Comparison of ENCODE assay signal across 29 mouse cellular contexts in genomic region chr2:163051691-163052090, GRCm38 (mm10). TPM values are rescaled to one million over a fixed set of nuclear protein-coding genes. Genes with fewer than 3 reads are reported as not detected.
A peak's percentile ranks its signal among the peaks of the same experiment; 100 is the strongest.
DNase-seq lines count a peak whose midpoint lies in the region; ATAC-seq lines count a peak whose summit lies in the region.
"Had no signal": no experiment of that assay in that cellular context is flagged by ENCODE, and none has a peak within 500 bp of the region (broad histone marks: within the 10 kb centered on the region; RNA-seq: fewer than 3 reads in every experiment).

No protein-coding gene starts in this region.

- WGBS in heart, embryonic 10.5 days: 63% methylated on average over 1 of the region's 1 CpGs
- 81% methylated on average over 1 of the region's 1 CpGs for WGBS in midbrain, embryonic 11.5 days
- 79% methylated on average over 1 of the region's 1 CpGs for WGBS in midbrain, embryonic 13.5 days

- peaks cover 15% of the 10 kb centered on the region for H3K36me3 ChIP-seq in heart, embryonic 10.5 days
- H3K36me3 ChIP-seq in midbrain, embryonic 11.5 days (ENCODE audit: control insufficient read depth, insufficient read depth, low read length): peaks cover 3% of the 10 kb centered on the region; the same call in 1 of the 2 replicates
- H3K36me3 ChIP-seq in midbrain, embryonic 13.5 days: peaks cover 13% of the 10 kb centered on the region

- H3K27me3 ChIP-seq in heart, embryonic 10.5 days (ENCODE audit: insufficient read depth, poor library complexity, severe bottlenecking): no peaks in the 10 kb centered on the region
- H3K27me3 ChIP-seq in midbrain, embryonic 11.5 days (ENCODE audit: control insufficient read depth, insufficient read depth, low read length): no peaks in the 10 kb centered on the region
- H3K27me3 ChIP-seq in midbrain, embryonic 13.5 days: 0 out of 2 replicates have a peak, but pooled peaks cover 5% of the 10 kb centered on the region
- H3K27me3 ChIP-seq: CH12.LX; embryonic facial prominence, embryonic 12.5 days; forebrain, embryonic 15.5 days; heart, embryonic 13.5 days; hindbrain, embryonic 12.5 days; Patski had no signal

- no peak overlapping the region for H3K9ac ChIP-seq in midbrain, embryonic 11.5 days (ENCODE audit: low read length)
- no peak overlapping the region for H3K9ac ChIP-seq in midbrain, embryonic 13.5 days (replicated peaks)
- H3K9ac ChIP-seq: embryonic facial prominence, embryonic 12.5 days; forebrain, embryonic 15.5 days; hindbrain, embryonic 12.5 days had no signal

- DNase-seq in heart, embryonic 10.5 days (ENCODE audit: low spot score): no peak
- DNase-seq in heart, postnatal 36 days: no peak
- DNase-seq in midbrain, embryonic 11.5 days (ENCODE audit: low spot score, missing footprints): peak; percentile 66
- DNase-seq in R1 (ENCODE audit: low read depth, low spot score): peak; percentile 97
- DNase-seq in layer of hippocampus, adult 9-11 months: no peak
- DNase-seq in embryo, embryonic 10 days (ENCODE audit: low spot score): no peak
- no peak for DNase-seq in kidney, adult 11 months
- DNase-seq: adrenal gland, postnatal 10 days; cerebellum, adult 11 months; cerebellum, adult 8-10 months; cerebellum, postnatal 14 days; gastrocnemius, postnatal 10 days; heart, postnatal 4 days had no signal

- intact Hi-C loops in heart, postnatal 36 days (cut with DNase I): no loop called here

- no peak overlapping the region for H3K4me2 ChIP-seq in midbrain, embryonic 11.5 days
- no peak overlapping the region for H3K4me2 ChIP-seq in midbrain, embryonic 13.5 days (replicated peaks)
- H3K4me2 ChIP-seq: embryonic facial prominence, embryonic 12.5 days; forebrain, embryonic 15.5 days; heart, embryonic 13.5 days; hindbrain, embryonic 12.5 days had no signal

- no peak overlapping the region for H3K4me3 ChIP-seq in heart, embryonic 10.5 days
- H3K4me3 ChIP-seq in midbrain, embryonic 11.5 days (ENCODE audit: low read depth, low read length): no peak overlapping the region
- H3K4me3 ChIP-seq in midbrain, embryonic 13.5 days (replicated peaks): no peak overlapping the region
- H3K4me3 ChIP-seq: embryonic facial prominence, embryonic 12.5 days; forebrain, embryonic 15.5 days; heart, embryonic 13.5 days; hindbrain, embryonic 12.5 days had no signal

- H3K9me3 ChIP-seq in heart, embryonic 10.5 days: no peaks in the 10 kb centered on the region
- no peaks in the 10 kb centered on the region for H3K9me3 ChIP-seq in midbrain, embryonic 11.5 days (ENCODE audit: control insufficient read depth, low read length)
- no peaks in the 10 kb centered on the region for H3K9me3 ChIP-seq in midbrain, embryonic 13.5 days
- H3K9me3 ChIP-seq: embryonic facial prominence, embryonic 12.5 days; forebrain, embryonic 15.5 days; heart, embryonic 13.5 days; hindbrain, embryonic 12.5 days had no signal

- ATAC-seq in midbrain, embryonic 11.5 days (ENCODE audit: low FRiP score): no peak
- no peak for ATAC-seq in midbrain, embryonic 13.5 days
- ATAC-seq: forebrain, embryonic 15.5 days; hindbrain, embryonic 16.5 days; inflammation-experienced regulatory T-cells, adult 6 months; Patski had no signal

- H3K27ac ChIP-seq in heart, embryonic 10.5 days: 0 out of 2 replicates have a peak overlapping the region, but pooled peaks have one; percentile 68
- H3K27ac ChIP-seq in midbrain, embryonic 11.5 days (ENCODE audit: low read depth, low read length): no peak overlapping the region
- H3K27ac ChIP-seq in midbrain, embryonic 13.5 days: no peak overlapping the region
- H3K27ac ChIP-seq: embryonic facial prominence, embryonic 12.5 days; forebrain, embryonic 15.5 days; heart, embryonic 13.5 days; hindbrain, embryonic 12.5 days had no signal

- H3K4me1 ChIP-seq in heart, embryonic 10.5 days: peaks cover 48% of the 10 kb centered on the region
- H3K4me1 ChIP-seq in midbrain, embryonic 11.5 days (ENCODE audit: control insufficient read depth, insufficient read depth, low read length): peaks cover 15% of the 10 kb centered on the region
- peaks cover 26% of the 10 kb centered on the region for H3K4me1 ChIP-seq in midbrain, embryonic 13.5 days (replicated peaks)

RNA-seq across cellular contexts. Expression of gene Mybl2, which starts 2.8 kb away (rescaled TPM):
- 30.2 and 38.2 TPM in 2 replicates for polyA plus RNA-seq in heart, embryonic 10.5 days (2016; fragmentation: Nextera tagmentation; extraction: Ambion mirVana)
- under 1 TPM; 0.16 to 0.89 TPM for total RNA-seq in heart, postnatal 36 days (2021)
- 25.7 and 29.8 TPM in 2 replicates for polyA plus RNA-seq in midbrain, embryonic 11.5 days (2014; fragmentation: Nextera tagmentation; extraction: Ambion mirVana)
- 10.8 and 12.4 TPM in 2 replicates for polyA plus RNA-seq in midbrain, embryonic 13.5 days (2015; fragmentation: Nextera tagmentation; extraction: Ambion mirVana)

RNA-seq across cellular contexts. Expression of gene Ift52, which starts 34.5 kb away (rescaled TPM):
- 40.6 and 45.6 TPM in 2 replicates for polyA plus RNA-seq in heart, embryonic 10.5 days (2016; fragmentation: Nextera tagmentation; extraction: Ambion mirVana)
- total RNA-seq in heart, postnatal 36 days (2021): 10 to 100 TPM; 21.0 to 22.2 TPM
- 58.6 and 61.3 TPM in 2 replicates for polyA plus RNA-seq in midbrain, embryonic 11.5 days (2014; fragmentation: Nextera tagmentation; extraction: Ambion mirVana)
- polyA plus RNA-seq in midbrain, embryonic 13.5 days (2015; fragmentation: Nextera tagmentation; extraction: Ambion mirVana): 47.0 and 48.5 TPM in 2 replicates

RNA-seq across cellular contexts. Expression of gene Gtsf1l, which starts 36.0 kb away (rescaled TPM):
- not detected in 2 replicates for polyA plus RNA-seq in heart, embryonic 10.5 days (2016; fragmentation: Nextera tagmentation; extraction: Ambion mirVana)
- not detected for total RNA-seq in heart, postnatal 36 days (2021)
- polyA plus RNA-seq in midbrain, embryonic 11.5 days (2014; fragmentation: Nextera tagmentation; extraction: Ambion mirVana): not detected in 2 replicates
- polyA plus RNA-seq in midbrain, embryonic 13.5 days (2015; fragmentation: Nextera tagmentation; extraction: Ambion mirVana): not detected in 2 replicates
- total RNA-seq: adrenal gland, postnatal 10 days; adrenal gland, postnatal 4 days; CH12.LX; common myeloid progenitor, adult 5-6 weeks; gastrocnemius, postnatal 10 days; gastrocnemius, postnatal 4 days; heart, adult 8-10 months; heart, postnatal 4 days had no signal
- polyA plus RNA-seq: brain, embryonic 14.5 days; embryonic facial prominence, embryonic 12.5 days; forebrain, embryonic 11.5 days; forebrain, embryonic 15.5 days; heart, embryonic 13.5 days; heart, postnatal 0 days; hindbrain, embryonic 12.5 days; hindbrain, embryonic 16.5 days; inflammation-experienced regulatory T-cells, adult 6 months; Patski had no signal

Comparison
In these comparisons a context has a peak if more than half of its experiments do, and no peak if none do; other contexts are left out.
1. DNase-seq: peak in midbrain, embryonic 11.5 days (single experiment) and R1 (single experiment); none in heart, embryonic 10.5 days (single experiment), heart, postnatal 36 days (0 of 2), layer of hippocampus, adult 9-11 months (single experiment), embryo, embryonic 10 days (single experiment) and kidney, adult 11 months (single experiment).